Mouse (Mus musculus): ENCODE measurements around the gene Tefm.

- no peak for TF ChIP-seq CTCF (IDR thresholded peaks at IDR 0.05)
- TF ChIP-seq POLR2A (IDR thresholded peaks at IDR 0.05; ENCODE audit: insufficient read depth, low read depth, low read length): no peak
- no peak for TF ChIP-seq EP300 (IDR thresholded peaks at IDR 0.05; ENCODE audit: insufficient read depth, low read depth, low read length)
Measured at GRCm38 (mm10) chr11:80116411-80116810, 25.6 kb downstream of the Tefm start.

Data from heart, adult 2 months (tissue).